10 mouse cellular contexts compared by ENCODE assay signal in genomic region chr11:120376302-120377160, GRCm38 (mm10). TPM values are rescaled to one million over a fixed set of nuclear protein-coding genes. Genes with fewer than 3 reads are reported as not detected.
DNase-seq lines count a peak whose midpoint lies in the region; ATAC-seq lines count a peak whose summit lies in the region.
"Had no signal": no experiment of that assay in that cellular context is flagged by ENCODE, and none has a peak within 500 bp of the region (broad histone marks: within the 10 kb centered on the region; RNA-seq: fewer than 3 reads in every experiment).

No protein-coding gene starts in this region.

- H3K36me3 ChIP-seq in midbrain, embryonic 10.5 days: peaks cover 79% of the 10 kb centered on the region
- peaks cover 5% of the 10 kb centered on the region; the same call in 1 of the 2 replicates for H3K36me3 ChIP-seq in midbrain, embryonic 11.5 days (ENCODE audit: control insufficient read depth, insufficient read depth, low read length)
- peaks cover 69% of the 10 kb centered on the region for H3K36me3 ChIP-seq in hindbrain, embryonic 12.5 days
- peaks cover 69% of the 10 kb centered on the region for H3K36me3 ChIP-seq in neural tube, embryonic 15.5 days

- no peak overlapping the region for H3K27ac ChIP-seq in midbrain, embryonic 10.5 days (replicated peaks)
- H3K27ac ChIP-seq in midbrain, embryonic 11.5 days (ENCODE audit: low read depth, low read length): no peak overlapping the region
- no peak overlapping the region for H3K27ac ChIP-seq in hindbrain, embryonic 12.5 days
- no peak overlapping the region for H3K27ac ChIP-seq in neural tube, embryonic 15.5 days (replicated peaks)
- H3K27ac ChIP-seq: macrophage had no signal

- no peak for ATAC-seq in midbrain, embryonic 11.5 days (ENCODE audit: low FRiP score)
- no peak for ATAC-seq in hindbrain, embryonic 12.5 days (ENCODE audit: low FRiP score)
- ATAC-seq in neural tube, embryonic 15.5 days (ENCODE audit: low FRiP score): no peak

- no peak overlapping the region for H3K9ac ChIP-seq in midbrain, embryonic 11.5 days (ENCODE audit: low read length)
- peak overlapping the region; percentile 89; the same call in 1 of the 2 replicates for H3K9ac ChIP-seq in hindbrain, embryonic 12.5 days
- H3K9ac ChIP-seq in neural tube, embryonic 15.5 days (replicated peaks): peak overlapping the region; percentile 69

- WGBS in midbrain, embryonic 10.5 days: 89% methylated on average over 17 of the region's 17 CpGs
- 90% methylated on average over 17 of the region's 17 CpGs for WGBS in midbrain, embryonic 11.5 days
- 90% methylated on average over 17 of the region's 17 CpGs for whole genome bisulfite sequencing in hindbrain, embryonic 12.5 days
- 90% methylated on average over 17 of the region's 17 CpGs for WGBS in neural tube, embryonic 15.5 days

- H3K4me1 ChIP-seq in midbrain, embryonic 10.5 days: peaks cover 31% of the 10 kb centered on the region
- peaks cover 16% of the 10 kb centered on the region for H3K4me1 ChIP-seq in midbrain, embryonic 11.5 days (ENCODE audit: control insufficient read depth, insufficient read depth, low read length)
- H3K4me1 ChIP-seq in hindbrain, embryonic 12.5 days: peaks cover 25% of the 10 kb centered on the region
- H3K4me1 ChIP-seq in neural tube, embryonic 15.5 days: peaks cover 41% of the 10 kb centered on the region

- H3K4me3 ChIP-seq in midbrain, embryonic 10.5 days: peak overlapping the region; percentile 80
- no peak overlapping the region for H3K4me3 ChIP-seq in midbrain, embryonic 11.5 days (ENCODE audit: low read depth, low read length)
- no peak overlapping the region for H3K4me3 ChIP-seq in hindbrain, embryonic 12.5 days
- no peak overlapping the region for H3K4me3 ChIP-seq in neural tube, embryonic 15.5 days (replicated peaks)

- peak; percentile 91 for DNase-seq in heart, adult 11 months
- no peak for DNase-seq in heart, adult 8-10 months (ENCODE audit: low spot score)
- DNase-seq in midbrain, embryonic 10.5 days (ENCODE audit: low spot score): no peak
- DNase-seq in midbrain, embryonic 11.5 days (ENCODE audit: low spot score, missing footprints): no peak
- no peak for DNase-seq in cerebellum, adult 11 months
- DNase-seq in left cerebral cortex, adult 11 months (ENCODE audit: low spot score): no peak
- DNase-seq: cerebellum, adult 2 months had no signal

- H3K27me3 ChIP-seq in midbrain, embryonic 10.5 days (ENCODE audit: low read depth, poor library complexity, severe bottlenecking): no peaks in the 10 kb centered on the region
- no peaks in the 10 kb centered on the region for H3K27me3 ChIP-seq in midbrain, embryonic 11.5 days (ENCODE audit: control insufficient read depth, insufficient read depth, low read length)
- H3K27me3 ChIP-seq in hindbrain, embryonic 12.5 days: no peaks in the 10 kb centered on the region
- H3K27me3 ChIP-seq in neural tube, embryonic 15.5 days (replicated peaks): no peaks in the 10 kb centered on the region

- no peaks in the 10 kb centered on the region for H3K9me3 ChIP-seq in midbrain, embryonic 10.5 days (replicated peaks)
- no peaks in the 10 kb centered on the region for H3K9me3 ChIP-seq in midbrain, embryonic 11.5 days (ENCODE audit: control insufficient read depth, low read length)
- H3K9me3 ChIP-seq in hindbrain, embryonic 12.5 days (replicated peaks): no peaks in the 10 kb centered on the region
- H3K9me3 ChIP-seq in neural tube, embryonic 15.5 days (replicated peaks): no peaks in the 10 kb centered on the region

- H3K4me2 ChIP-seq in midbrain, embryonic 11.5 days: no peak overlapping the region
- H3K4me2 ChIP-seq in hindbrain, embryonic 12.5 days (replicated peaks): peak overlapping the region; percentile 95; the same call in 1 of the 2 replicates
- peak overlapping the region; percentile 69 for H3K4me2 ChIP-seq in neural tube, embryonic 15.5 days

RNA-seq across cellular contexts. Expression of gene Faap100, which starts 2.0 kb away (rescaled TPM):
- total RNA-seq in heart, adult 8-10 months (2022): 10 to 100 TPM; 12.1 to 18.3 (median 13.6) TPM
- polyA plus RNA-seq in midbrain, embryonic 10.5 days (2016; fragmentation: Nextera tagmentation; extraction: Ambion mirVana): 34.5 and 41.8 TPM in 2 replicates
- 25.3 and 29.2 TPM in 2 replicates for polyA plus RNA-seq in midbrain, embryonic 11.5 days (2014; fragmentation: Nextera tagmentation; extraction: Ambion mirVana)
- polyA plus RNA-seq in hindbrain, embryonic 12.5 days (2016; fragmentation: Nextera tagmentation; extraction: Ambion mirVana): 52.2 and 59.1 TPM in 2 replicates
- 71.6 and 81.5 TPM in 2 replicates for polyA plus RNA-seq in neural tube, embryonic 15.5 days (2015; fragmentation: Nextera tagmentation; extraction: Ambion mirVana)

RNA-seq across cellular contexts. Expression of gene Fscn2, which starts 15.2 kb away (rescaled TPM):
- total RNA-seq in heart, adult 8-10 months (2022): not detected
- polyA plus RNA-seq in midbrain, embryonic 10.5 days (2016; fragmentation: Nextera tagmentation; extraction: Ambion mirVana): 0.61 and 0.62 TPM in 2 replicates
- polyA plus RNA-seq in midbrain, embryonic 11.5 days (2014; fragmentation: Nextera tagmentation; extraction: Ambion mirVana): 1.4 TPM in 2 replicates
- 1.2 and 1.3 TPM in 2 replicates for polyA plus RNA-seq in hindbrain, embryonic 12.5 days (2016; fragmentation: Nextera tagmentation; extraction: Ambion mirVana)
- 0.64 and 1.4 TPM in 2 replicates for polyA plus RNA-seq in neural tube, embryonic 15.5 days (2015; fragmentation: Nextera tagmentation; extraction: Ambion mirVana)
- polyA plus RNA-seq: cerebellum, adult 2 months; macrophage had no signal

RNA-seq across cellular contexts. Expression of gene Actg1, which starts 28.2 kb away (rescaled TPM):
- total RNA-seq in heart, adult 8-10 months (2022): 100 to 1,000 TPM; 188 to 320 (median 251) TPM
- polyA plus RNA-seq in midbrain, embryonic 10.5 days (2016; fragmentation: Nextera tagmentation; extraction: Ambion mirVana): 2,836 and 2,964 TPM in 2 replicates
- 2,965 and 3,081 TPM in 2 replicates for polyA plus RNA-seq in midbrain, embryonic 11.5 days (2014; fragmentation: Nextera tagmentation; extraction: Ambion mirVana)
- 3,608 and 3,685 TPM in 2 replicates for polyA plus RNA-seq in hindbrain, embryonic 12.5 days (2016; fragmentation: Nextera tagmentation; extraction: Ambion mirVana)
- 3,602 and 3,776 TPM in 2 replicates for polyA plus RNA-seq in neural tube, embryonic 15.5 days (2015; fragmentation: Nextera tagmentation; extraction: Ambion mirVana)
